Mouse (Mus musculus) left cerebral cortex, postnatal 36 days (tissue): ENCODE results near the gene Cfap54. TPM values are rescaled to one million over a fixed set of nuclear protein-coding genes. Genes with fewer than 3 reads are reported as not detected.

Experiments used
- DNase-seq, 2 experiments: peaks; one replicate each; pipeline ENCODE4 v3.0.0; 2021 to 2022; ENCODE audit warnings: low spot score in 2 of 2, mixed read lengths in 1 of 2
- intact Hi-C: fragments of 180-260 bp; cut with DNase I; formaldehyde crosslinking; loops from one replicate; pipeline ENCODE4 v1.15.1; 2025
- total RNA-seq, 2 experiments: library from RNA; stranded (reverse); gene quantifications; 2 replicates each; pipeline ENCODE4 v1.2.3; 2021

The Cfap54 gene
- total RNA-seq, 2 experiments from 2014 or later, result 15.8 to 26.5 TPM

DNA sequence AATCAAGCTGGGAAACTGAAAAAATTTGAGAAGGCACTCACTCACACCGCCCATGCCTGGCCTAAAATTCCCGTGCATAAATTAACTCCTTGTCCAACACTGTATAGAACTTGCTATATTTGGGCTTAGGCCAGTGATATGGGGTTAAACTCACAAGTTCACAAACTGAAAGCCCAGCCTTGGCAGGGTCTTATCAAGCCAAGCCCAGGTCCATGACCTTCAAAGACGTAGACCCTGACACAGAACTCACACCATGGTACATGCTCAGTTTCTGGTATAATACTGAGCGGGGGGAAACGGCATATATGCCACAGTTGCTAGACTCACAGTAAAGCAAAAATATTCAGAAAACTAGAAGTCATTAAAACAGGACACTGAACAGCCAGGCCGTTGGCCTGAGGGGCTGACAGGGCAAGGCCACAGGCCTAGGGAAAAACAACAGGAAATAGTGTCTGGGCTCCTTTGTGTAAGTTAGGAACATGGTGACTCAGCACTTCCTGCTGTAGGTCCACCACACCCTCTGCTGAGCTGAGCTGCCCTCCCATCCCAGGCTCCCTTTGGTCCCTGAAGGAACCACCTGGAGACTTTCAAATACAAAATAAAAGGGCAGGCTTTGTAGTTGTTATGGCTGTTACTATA, 12.3 kb downstream of the Cfap54 start:
- DNase-seq, result no peak
- intact Hi-C loops, result no loop called here

DNA sequence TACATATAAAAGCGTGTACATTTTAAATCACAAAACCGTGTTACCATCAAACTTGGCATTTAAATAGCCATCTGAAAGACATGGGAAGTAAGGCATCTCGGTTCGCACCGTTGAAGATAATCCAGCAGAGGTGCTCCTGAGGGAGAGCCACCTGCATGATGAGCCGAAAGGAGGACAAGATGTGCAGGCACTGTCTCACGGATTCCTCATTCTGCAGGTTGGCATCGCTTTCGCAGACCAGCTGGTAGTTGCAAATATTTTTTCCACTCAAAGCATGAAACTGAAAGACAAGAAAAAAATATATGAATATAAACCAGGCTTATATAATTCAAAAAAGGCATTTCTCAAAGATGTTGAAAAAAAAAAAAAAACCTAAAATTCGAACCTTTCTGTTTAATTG, 16.4 kb downstream of the Cfap54 start:
- peak in 1 of 2 experiments; percentile 52 for DNase-seq
- intact Hi-C loops, result no loop called here

DNA sequence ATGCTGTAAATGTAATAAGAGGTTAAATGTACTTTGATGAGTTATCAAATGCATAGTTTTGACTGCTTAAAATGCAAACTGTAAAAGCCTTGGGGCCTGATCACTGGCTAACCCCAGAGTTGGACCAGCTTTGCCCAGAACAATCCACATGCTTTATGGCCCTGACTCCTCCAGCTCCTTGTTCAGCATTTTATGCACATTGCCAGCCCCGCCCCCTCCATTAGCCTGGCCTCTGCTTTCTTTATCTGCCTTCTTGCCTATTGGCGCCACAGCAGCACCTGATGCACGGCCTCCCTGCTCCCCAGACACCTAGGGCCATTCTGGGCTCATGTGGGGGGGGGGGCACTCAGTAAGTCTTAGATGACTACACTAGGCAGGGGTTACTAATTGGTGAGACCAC, 17.8 kb downstream of the Cfap54 start:
- intact Hi-C loops, result no loop called here
- no peak for DNase-seq

DNA sequence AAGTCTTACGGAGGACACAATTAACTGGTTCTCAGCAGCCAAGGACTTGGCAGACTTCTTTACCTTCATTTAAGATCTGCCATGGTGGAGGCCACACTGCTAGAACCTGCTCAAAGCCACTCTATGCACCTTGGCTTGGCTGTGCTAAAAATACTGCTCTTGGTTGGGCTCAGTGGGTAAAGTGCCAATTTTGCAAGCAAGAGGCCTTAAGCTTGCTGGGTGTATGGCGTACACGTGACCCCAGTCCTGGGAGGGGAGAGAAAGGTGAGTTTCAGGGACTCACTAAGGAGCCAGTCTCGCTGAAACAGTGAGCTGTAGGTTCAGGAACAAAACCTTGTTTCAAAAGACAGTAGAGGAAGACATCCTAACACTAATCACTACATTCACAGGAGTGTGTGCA, 19.0 kb downstream of the Cfap54 start:
- DNase-seq, result no peak
- intact Hi-C loops, result no loop called here

DNA sequence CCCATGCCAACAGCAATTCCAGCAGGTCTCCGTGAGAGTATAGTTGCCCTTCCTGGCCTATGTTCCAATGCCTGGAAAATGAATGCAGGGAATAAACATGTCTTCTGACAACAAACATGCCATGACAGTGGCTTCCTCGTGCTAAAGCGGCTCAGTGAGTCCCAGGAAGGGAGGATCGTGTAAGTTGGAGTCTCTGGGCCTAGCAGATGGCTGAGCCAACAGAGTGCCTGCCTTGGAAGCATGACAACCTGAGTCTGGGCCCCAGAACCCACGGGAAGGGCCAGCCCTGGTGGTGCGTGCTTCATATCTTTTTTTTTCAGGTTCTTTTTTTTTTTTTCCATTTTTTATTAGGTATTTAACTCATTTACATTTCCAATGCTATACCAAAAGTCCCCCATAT, 27.6 kb downstream of the Cfap54 start:
- peak in 1 of 2 experiments; percentile 39 for DNase-seq

DNA sequence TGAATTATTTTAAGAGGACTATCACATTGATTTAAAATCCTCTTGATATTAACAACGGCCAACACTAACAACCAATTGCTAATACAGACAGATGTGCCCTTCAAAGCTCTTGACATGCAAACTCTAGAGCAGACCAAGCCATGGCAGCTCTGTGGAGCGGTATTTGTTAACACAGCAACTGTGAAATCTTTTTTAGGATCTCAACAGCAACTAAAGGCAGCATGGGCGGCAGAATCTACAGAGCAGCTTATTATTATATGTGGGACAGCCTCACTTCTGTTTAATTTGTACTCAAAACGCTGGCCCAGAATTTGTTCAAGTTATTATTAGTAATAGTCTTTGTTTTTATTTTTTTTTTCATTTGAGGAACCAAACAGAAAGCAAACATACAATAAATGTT, 28.1 kb downstream of the Cfap54 start:
- intact Hi-C loops, result no loop called here
- DNase-seq, result no peak

More for the DNA sequence above, 27.6 kb downstream of the Cfap54 start:
- intact Hi-C loops, result no loop called here

DNA sequence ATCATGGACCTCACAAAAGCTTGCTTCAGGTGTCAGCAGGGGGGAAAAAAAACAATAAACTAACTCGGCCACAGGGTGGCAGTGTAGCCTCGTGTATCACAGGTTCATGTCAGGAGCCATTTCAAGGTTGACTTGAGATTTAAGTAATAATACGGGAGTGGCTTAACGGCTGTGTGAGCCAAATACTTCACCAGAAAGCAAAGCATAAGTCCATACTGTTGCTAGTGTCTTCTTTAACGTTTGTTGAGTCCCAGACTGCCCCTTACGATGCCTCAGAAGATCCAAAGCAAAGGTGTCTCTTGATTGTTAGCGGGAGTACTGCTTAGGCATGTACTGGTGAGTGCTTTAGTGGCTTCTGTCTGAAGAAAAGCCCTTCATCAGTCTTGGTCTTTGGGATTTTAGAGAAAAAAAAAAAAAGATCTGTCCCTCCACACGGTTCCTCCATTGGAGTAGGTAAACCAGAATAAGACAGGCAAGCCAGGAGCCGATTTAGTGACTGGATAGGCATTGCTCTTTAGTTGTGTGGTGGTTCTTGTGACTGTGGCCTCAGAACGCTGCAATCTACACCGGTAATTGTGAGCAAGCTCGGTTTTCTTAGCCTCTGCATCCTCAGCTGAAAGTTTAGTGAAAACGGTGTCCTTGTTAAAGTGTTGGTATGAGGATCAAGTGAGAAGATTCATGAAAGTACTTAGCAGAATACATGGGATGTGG, 30.2 kb downstream of the Cfap54 start:
- intact Hi-C loops, result no loop called here
- DNase-seq, result peak; percentile 69 to 80

DNA sequence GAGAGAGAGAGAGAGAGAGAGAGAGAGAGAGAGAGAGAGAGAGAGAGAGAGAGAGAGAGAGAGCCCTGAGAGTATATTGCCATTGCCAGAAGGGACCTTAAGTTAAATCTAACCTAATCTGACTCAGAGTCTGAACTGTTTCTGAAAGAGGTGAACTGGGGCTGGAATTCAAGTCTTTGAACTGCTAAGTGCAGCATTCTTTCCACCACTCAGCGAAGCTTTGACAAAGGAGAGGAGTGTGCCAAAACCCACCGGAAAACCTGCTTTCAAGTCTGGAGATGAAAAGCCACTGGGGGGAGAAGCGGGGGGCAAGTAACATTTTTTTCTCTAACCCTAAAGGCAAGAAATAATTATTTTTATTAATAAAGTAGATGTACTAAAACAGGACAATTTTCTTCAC, 30.8 kb downstream of the Cfap54 start:
- DNase-seq, result no peak
- intact Hi-C loops, result no loop called here

DNA sequence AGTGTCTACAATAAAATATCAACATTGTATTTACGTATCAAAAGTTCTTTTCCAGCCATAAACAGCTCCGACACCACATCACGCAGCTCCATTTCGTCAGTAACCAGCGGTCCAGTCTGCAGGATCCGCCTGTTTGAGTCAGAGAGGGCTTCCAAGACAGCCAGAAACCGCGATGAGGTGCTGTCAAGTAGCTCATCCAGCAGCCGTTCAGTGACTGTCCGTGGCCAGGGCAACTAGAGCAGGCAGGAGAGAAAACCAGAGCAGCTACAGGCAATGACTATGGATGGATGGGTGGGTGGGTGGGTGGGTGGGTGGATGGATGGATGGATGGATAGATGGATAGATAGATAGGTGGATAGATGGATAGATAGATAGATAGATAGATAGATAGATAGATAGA, 38.2 kb downstream of the Cfap54 start:
- intact Hi-C loops, result loop anchor here (10.0 kb wide), 2 partner anchors 432 to 512 kb away; no protein-coding TSS in a partner anchor
- no peak for DNase-seq

DNA sequence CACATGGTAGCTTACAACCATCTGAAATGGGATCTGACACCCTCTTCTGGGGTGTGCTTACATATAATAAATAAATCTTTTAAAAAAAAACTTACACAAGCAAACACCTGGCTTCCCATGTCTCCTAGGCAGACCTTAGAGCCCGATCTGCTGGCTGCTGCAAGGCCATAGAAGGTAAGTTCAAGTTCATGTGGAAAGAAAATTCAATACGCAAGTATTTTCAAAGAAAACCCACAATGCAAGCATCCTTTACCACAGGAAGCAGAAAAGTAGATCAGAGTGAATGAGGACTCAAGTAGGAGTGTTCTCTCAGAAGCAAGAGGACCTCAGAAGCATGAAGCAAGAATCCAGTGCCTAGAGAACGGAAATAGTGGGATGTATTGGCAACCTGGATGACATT, 39.6 kb downstream of the Cfap54 start:
- intact Hi-C loops, result loop anchor here (10.0 kb wide), 2 partner anchors 433 to 513 kb away; no protein-coding TSS in a partner anchor
- no peak for DNase-seq

DNA sequence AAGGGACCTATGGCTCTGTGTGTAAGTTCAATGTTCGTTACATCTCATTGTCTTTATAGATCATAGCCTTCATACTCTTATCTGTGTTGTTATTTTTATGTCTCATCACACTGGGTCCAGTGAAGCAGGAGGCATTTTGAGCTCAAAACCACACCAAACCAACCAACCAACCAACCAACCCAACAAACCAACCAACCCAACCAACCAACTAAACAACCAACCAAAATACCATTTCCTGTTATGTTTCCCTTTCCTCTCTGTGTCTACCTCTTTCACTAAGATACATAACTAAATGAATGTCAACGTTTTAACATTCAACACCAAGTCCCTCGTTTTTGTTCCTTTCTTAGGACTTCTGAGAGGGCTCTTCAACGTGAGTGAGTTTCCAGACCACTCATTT, 40.0 kb downstream of the Cfap54 start:
- DNase-seq, result no peak
- intact Hi-C loops, result loop anchor here (10.0 kb wide), 2 partner anchors 433 to 513 kb away; no protein-coding TSS in a partner anchor

DNA sequence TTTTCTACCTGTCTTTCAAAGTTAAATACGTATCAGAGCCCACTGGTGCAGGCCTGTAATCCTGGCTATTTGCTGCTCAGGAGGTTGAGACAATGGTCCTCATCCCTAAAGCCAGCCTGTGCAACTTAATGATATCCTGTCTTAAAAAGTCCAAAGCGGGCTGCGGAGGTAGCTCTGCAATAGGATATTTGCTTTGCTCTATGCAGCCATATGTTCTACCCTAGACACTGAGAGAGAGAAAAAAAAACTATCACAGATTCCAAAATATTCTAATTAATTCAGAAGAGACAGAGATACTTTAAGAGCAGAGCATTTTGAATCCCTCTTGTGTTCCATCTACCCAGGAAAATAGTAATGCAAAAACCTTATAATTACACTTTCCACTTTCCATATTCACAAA, 44.9 kb downstream of the Cfap54 start:
- DNase-seq, result no peak
- intact Hi-C loops, result no loop called here

DNA sequence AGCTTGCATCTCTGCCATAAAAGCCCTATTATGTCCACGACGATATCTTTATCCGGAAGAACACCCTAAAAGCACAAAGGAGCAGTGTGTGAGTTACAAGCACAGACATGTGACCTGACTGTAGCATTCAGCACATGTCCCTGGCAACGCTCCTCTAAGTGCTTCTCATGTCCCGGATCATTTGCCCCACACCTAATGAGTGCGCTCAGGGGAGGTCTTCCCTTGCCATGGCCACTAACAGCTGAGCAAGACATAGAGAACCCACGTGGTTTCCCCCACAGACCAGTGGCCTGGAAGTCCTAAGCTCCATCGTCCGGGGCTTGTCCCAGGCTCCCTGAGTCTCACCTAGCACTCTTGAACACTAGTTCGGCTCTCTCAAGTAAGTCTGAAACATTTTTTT, 45.9 kb downstream of the Cfap54 start:
- intact Hi-C loops, result no loop called here
- DNase-seq, result no peak

DNA sequence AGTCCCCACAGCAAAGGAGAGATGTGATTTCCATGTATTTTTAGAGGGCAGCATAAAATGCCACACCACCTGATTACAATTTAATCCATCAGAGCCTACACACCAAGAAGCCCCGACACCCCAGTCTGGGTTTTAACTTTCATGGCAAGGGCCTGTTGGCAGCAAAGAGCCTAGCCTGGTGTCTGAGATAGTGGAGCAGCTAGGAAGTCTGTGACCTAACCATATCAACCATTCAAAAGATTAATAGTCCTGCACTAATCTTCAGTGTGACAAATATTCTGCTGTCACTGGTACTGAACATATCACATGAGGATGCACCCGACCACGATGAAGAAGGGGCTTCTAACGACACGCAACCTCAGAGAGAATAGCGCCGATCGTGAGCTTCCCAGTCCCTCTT, 58.1 kb downstream of the Cfap54 start:
- DNase-seq, result no peak
- intact Hi-C loops, result no loop called here

DNA sequence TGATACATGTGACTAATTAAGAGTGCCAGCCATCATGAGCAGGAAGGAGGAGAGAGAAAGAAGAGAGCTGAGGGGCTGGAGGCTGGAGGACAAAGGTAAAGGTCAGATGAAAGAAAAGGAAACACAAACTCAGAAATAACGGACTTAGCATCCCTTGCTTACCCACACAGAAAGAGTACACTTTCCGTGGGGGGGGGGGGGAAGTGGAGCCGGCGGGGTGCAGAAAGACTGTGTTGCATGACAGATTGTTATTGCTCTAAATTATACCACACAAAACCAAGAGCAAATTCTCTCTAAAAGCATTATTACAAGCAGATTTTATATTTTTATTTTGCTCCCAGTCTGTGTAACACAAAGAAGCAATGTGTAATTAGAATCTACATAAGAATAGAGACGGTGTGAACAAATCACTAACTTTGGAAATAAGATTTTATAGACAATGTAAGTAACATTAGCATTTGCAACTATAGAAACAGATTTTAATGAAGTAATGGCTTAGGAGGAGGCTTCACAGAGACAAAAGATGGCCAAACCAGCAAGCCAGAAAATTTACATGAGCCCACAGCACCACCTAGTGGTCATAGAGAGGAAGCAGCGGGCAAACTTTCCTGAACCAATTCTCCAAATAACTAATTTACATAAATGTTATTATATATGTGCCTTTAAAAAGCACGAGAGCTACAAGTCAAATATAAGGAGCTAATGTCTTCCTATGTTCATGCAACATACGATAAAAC, 67.2 kb downstream of the Cfap54 start:
- intact Hi-C loops, result loop anchor here (5.0 to 10.0 kb wide), 3 partner anchors 357 to 1469 kb away; no protein-coding TSS in a partner anchor
- peak in 1 of 2 experiments; percentile 60 for DNase-seq

DNA sequence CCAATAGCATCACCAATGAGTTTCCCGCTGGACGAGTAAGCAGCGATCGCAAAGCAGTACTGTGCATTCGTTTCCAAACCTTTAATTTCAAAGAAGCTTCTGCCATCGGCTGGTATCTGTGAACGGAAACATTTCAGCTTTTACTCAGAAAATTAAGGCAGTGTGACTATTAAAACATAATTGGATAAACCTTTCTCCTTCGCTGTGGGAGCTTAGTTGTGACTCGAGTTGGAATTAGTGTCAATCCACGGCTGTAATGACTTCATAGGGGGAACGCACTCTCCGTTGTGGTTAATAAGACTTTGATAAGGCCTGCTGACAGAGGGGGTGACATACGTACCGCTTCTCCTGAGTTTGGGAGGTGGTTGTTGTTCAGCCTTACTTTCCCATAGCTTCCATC, 70.3 kb downstream of the Cfap54 start:
- DNase-seq, result no peak
- intact Hi-C loops, result loop anchor here (5.0 to 10.0 kb wide), 3 partner anchors 354 to 1466 kb away; no protein-coding TSS in a partner anchor

DNA sequence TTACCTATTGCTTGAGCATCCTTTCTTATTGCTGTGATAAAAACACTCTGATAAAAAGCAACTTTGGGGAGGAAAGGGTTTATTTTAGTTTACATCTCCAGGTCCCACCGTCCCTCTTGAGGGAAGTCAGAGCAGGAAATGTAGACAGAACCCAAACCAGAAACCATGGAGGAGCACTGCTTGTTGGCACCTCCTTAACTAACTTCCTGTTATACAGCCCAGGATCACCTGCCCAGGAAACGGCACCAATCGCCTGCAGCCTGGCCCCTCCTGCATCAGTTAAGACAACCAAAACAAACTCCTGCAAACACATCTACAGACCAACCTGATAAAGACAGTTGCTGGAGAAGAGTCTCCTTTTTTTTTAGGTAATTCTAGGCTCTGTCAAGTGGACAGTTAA, 74.4 kb downstream of the Cfap54 start:
- intact Hi-C loops, result no loop called here

DNA sequence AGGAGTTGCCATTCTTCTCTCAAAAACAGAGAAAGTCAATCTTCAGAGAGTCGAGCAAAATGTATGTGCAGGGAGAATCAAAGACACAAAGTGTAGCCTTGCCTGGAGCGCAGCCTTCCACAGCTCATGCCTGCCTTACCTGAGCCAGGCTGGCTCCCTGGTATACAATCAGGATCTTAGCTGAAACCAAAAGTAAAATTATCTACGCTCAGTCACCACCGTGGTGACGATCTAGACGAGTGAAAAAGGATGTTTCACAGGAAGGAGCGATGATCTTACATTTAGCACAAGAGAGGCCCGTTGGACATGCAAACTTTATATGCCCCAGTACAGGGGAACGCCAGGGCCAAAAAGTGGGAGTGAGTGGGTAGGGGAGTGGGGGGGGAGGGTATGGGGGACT, 75.0 kb downstream of the Cfap54 start:
- DNase-seq, result no peak
- intact Hi-C loops, result no loop called here

More for the DNA sequence above, 74.4 kb downstream of the Cfap54 start:
- DNase-seq, result no peak

DNA sequence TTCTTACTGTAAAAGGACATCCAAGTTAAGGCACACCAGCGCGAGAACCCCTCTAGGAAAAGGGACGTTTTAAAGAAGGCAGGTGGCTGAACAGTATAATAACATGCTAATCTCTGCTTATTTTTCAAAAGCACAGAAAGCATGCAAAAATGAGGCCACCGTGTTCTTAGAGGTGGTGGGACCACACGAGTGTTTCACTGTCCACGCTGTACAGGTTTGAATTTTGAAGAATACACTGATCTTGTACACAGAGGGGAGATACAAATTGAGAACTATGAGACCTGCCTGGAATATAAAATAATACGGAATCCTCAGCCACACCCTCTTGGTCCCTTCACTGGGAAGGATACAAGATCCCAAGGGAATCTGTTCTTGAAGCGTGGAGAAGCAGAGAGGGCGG, 82.9 kb downstream of the Cfap54 start:
- intact Hi-C loops, result no loop called here
- no peak for DNase-seq

DNA sequence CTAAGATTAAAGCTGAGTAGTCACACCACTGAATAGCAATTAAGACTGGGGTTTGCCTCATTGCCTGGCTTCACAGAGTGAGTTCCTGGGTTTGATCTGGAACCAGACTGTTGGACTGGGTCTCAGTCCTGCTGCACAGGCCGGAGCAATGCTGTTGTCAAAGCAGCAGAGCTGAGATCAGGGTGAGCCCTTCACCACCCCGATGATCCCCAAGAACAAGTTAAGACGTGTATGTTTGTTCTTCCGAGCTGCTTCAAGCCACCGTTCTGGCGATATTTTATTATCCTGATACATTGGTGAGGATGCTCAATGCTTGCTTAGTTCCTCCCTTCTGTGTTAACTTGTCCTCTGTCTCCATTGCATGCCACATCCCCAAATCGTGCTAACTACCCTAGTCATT, 86.2 kb downstream of the Cfap54 start:
- intact Hi-C loops, result no loop called here
- no peak for DNase-seq
